Mouse (Mus musculus) ES-E14 (cell line): ENCODE measurements around the gene Zfp948.

Experiments
- HCFC1 ChIP-seq: IDR thresholded peaks from 2 replicates; pipeline ENCODE4 v1.6.1; 2012; ENCODE audit warnings: low read length, inconsistent platforms, borderline replicate concordance; ENCODE audit not compliant: insufficient read depth
- ZNF384 ChIP-seq: IDR thresholded peaks from 2 replicates; pipeline ENCODE4 v1.6.1; 2012; ENCODE audit warnings: low read depth, low read length, inconsistent platforms

DNA sequence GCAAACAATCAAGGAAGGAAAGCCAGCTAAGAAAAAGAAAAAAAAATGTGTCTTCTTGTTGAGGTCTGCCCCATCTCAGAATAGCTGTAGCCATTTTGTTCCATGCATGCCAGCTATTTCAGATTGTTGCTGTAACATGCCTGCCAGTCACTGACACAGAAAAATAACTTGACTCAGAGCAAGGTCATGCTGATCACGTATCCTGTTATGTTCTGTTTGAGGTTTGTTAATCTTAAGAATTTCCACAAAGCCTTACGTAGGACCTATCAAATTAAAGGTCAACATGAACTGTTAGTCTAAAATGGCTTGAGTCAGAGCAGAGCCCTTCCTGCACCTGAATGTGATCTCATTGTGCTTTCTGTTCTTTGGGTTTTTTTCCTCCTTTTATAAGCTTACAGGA is 30.1 kb upstream of the Zfp948 start:
- TF ChIP-seq HCFC1 = no peak
- no peak for TF ChIP-seq ZNF384
